Mouse (Mus musculus) ovary, postnatal 14 days (tissue): Measurements from ENCODE around the gene Cer1.

Experiments used
- DNase-seq: peaks from one replicate; pipeline ENCODE4 v3.0.0; 2022; ENCODE audit warnings: low spot score

The Cer1 gene

DNA sequence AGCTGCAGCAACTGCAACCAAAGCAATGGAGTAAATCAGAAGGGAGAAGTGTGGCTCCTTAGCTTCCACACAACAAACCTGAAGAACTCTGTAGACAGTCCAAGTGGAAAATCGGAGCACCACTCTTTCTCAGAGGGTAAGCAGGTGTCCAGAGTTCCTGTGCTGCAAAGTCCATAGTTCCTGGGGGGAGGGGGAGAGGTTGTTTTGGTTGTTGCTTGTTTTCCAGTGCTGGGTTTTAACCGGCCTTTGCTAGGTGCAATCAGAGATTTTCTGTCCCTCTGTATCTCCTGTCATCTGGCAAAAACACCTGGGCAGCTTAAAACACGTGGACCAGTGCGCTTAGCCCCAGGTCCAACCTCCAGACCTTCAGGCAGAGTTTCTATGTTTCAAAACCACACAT, 10.2 kb downstream of the Cer1 start:
- no peak for DNase-seq

DNA sequence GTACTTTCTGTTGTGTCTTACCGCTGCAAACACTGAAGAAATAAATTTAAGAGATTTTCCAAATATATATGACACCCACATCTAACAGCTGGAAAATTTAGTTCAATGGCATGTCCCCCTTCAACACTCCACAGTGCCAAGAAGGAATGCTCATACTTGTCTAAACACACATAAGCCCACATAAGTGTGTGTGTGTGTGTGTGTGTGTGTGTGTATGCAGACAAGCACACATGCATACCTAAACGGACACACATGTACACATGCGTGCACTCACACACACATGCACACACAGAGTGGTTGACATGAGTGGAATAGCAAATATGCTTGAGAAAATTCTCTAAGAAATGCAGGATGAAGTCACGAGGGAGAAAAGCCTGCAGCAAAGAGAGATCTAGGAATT, 12.4 kb downstream of the Cer1 start:
- DNase-seq = no peak

DNA sequence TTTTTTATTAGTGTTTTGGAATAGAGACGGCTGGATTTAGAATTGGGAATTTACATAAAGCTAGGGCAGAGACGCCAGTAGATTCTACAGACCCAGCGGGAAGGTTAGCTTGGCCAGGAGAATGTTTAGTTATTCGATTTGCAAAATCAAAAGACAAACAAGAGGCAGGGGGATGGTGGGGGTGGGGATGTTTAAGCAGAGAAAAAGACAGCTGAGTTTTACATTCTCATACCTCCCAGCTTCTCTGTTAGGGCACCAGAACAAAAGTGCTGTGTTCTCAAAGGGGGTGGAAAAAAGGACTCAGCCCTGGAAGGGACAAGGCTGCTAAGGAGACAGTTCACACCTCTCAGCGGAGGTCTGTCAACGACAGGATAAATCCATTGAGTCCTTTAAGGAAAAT, 12.8 kb downstream of the Cer1 start:
- DNase-seq = no peak

DNA sequence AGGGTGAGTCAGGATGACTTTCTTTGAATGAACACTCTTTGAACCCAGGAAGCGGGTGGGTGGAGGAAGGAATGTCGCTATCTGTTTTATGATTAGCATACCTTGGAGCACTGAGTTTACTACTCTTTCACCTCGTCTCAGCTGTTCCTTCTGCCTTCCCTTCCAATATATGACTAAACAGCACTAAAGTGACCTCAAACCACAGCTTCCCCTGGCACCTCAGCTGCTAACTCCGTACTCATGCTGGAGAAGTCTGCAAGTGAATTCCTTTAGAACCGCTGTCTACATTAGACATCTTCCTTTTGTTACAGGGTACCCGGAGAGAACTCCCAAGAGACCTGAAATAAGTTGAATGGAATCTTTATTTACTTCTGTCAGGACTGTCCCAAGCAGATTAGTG, 14.0 kb downstream of the Cer1 start:
- no peak for DNase-seq

DNA sequence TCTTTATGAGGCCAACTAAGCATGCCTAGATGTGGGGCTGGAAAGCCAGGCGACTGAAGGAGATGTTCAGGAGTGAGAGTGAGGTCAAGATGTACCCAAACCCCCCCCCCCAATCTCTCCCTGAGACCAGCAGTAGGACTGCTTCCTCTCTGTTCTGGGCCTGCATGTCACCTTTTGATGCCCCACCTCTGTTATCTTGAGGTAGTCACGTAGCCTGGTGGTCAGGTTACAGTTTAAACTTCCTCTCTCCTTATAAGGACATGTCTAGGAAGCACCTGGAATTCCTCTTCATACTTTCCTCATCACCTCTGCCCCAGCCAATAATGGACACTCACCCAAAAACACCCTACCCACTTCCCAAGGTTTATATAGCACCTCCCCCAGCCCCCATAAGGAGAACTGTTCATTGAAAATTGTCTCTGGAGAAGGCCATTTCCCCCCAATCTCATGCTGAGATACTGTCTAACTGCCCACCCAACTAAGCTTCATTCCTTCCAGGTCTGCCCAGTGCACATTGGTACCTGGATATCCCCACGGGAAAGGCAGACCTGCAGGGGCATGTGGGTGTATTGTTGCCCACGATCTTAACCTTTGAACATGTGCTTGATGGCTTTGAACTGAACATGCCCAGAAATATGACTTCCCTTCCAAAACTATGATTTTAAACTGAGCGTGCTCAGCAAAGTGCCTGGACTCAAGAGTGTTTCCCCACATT, 17.1 kb downstream of the Cer1 start:
- DNase-seq = no peak

DNA sequence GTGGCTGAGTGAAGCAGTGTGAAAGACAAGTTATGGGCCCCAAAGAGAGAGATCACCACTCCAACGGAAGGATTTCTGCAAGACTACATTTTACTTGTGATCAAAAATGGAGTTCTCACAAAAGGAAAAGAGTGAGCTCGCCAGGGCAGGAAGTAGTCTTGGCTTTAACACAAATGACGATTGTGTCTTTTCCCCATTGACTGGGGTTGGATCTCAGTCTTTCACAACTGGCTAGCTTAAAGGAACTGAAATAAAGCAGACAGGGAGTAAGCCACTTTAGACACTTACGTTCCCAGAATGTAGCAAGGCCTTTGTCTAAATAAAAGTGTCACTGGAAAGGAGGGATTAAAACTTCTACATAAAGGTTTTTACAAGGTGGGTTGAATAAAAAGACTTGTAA, 17.8 kb downstream of the Cer1 start:
- DNase-seq = no peak

DNA sequence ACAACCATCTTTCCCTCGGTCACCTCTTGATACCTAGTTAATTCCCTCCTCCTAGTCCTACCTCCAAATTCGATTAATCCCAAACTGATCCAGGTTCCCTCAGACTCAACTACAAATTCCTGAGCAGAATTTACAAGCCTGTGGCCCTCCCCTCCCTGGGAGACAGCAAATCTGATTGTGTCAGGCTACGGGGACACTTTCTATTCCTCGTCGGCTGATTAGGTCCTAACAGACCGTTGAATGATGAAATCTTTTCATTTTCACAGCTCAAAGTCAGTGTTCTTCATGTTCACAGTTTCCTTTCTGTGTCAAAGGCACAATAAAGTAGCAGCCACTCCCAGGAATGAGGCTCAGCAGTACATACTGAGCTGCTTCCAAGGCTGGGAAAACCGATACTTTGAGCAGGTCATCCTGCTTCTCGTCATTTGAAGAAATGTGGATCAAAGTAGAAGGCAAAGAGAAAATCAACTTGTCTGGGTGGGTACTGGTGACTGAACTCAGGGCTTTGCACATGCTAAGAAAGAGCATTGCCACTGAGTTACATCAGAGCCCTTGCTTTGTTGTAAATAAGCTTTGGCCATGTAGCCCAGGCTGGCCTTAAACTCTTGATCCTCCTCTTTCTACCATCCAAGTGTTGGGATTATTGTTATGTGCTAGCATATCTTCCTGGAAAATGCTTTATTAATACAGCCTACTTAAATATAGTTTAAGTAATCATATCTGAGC, 19.8 kb downstream of the Cer1 start:
- no peak for DNase-seq

DNA sequence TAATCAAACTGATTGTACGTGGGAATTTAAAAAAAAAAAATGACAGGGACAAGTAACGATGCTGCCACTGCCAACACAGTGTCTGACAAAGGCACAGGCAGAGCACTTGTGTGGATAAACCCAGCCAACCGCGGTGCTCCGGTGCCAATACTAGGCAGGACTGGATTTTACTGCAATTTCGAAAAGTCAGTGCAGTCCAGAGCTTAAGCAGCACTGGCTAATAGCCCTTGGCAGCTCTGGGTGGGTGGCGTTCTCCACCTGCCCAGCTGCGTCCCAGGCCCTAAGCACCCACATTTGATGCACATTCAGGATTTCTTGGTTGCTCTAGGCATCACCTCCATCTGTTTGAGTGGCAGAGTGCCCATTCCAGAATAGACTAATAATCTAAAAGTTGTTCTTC, 21.6 kb downstream of the Cer1 start:
- no peak for DNase-seq

DNA sequence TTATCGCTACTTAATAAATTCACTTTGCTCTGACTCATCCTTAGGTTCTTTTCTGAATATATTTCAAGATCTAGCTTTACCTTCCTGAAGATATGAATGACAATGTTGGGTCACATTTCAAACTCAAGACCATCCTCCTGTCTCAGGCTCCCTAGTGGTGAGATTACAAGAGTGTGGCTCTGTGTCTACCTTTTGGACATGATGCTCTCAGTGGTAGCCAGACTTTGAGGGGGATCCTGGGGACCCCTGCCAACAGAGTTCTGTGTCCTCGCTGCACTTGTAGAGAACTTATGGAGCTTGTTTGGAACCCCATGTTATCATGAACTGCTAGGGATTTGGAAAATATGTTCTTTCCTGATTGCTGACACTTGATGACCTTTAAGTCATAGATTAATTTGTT, 23.5 kb downstream of the Cer1 start:
- no peak for DNase-seq

DNA sequence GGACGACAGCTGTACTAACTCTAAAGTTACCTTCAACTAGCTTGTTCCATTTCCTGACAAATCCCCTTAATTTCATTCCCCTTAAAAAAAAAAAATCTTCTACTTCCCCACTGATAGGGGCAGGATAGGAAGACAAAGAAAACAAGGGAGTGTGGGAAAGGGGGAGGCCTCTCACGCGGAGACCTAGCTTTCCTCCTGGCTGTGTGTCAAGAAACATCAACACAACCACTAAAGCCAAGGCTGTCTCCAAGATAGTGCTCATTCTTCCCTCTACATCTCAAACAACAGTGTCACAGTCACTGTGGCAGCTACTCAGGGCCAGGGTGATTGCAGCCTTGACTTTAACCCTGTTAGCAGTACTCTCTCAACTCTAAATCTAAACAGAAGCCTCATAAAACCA, 24.4 kb downstream of the Cer1 start:
- no peak for DNase-seq

DNA sequence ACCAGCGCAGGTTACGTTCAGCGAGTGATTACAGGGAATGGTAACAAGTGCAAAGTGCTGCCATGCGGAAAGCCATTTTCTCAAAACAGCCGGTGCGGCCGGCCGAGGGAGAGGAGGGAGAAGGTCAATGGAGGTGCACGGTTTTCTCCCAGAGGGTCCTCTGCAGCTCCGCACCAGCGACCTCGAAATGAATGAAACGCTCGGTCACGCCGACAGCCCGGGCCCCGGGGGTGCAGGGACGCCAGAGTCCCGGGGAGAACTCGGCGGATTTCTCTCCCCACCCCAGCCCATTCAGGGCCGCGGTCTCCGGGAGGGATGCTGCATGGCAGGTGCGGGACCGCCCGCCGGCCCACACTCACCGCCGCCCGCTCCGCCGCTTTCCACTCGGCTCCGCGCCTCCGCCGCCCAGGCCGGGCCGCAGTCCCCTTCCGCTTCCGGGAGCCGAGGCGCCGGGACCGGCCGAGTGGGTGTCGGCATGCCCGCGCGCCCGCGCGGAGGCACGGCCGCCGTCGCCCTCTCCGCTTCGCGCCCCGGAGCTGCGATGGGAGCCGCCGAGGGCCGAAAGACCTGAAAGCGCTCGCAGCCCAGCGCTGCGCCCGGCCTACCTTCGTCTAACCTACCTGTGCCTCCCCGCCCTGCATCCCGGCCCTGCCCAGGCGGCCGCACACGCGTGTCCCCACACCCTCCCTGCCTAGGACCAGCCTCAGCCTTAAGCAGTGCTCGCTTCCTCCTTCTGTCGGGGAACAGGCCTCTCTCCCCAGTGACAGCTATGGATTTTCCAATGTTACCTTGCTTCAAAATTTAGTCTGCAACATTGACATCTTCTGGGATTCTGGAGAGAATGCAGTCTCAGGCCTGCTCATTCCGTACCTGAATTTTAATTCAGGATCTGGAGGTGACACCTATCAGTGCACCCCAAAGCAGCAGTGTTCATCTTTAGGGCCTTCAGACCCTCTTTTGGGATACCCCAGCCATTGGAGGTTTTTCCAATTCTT, 25.5 kb downstream of the Cer1 start, which contains the start of gene Zdhhc21:
Gene Zdhhc21, minus strand, starts transcription at position 828 of the 995 bp plus-strand sequence.
- peak; percentile 82 for DNase-seq

DNA sequence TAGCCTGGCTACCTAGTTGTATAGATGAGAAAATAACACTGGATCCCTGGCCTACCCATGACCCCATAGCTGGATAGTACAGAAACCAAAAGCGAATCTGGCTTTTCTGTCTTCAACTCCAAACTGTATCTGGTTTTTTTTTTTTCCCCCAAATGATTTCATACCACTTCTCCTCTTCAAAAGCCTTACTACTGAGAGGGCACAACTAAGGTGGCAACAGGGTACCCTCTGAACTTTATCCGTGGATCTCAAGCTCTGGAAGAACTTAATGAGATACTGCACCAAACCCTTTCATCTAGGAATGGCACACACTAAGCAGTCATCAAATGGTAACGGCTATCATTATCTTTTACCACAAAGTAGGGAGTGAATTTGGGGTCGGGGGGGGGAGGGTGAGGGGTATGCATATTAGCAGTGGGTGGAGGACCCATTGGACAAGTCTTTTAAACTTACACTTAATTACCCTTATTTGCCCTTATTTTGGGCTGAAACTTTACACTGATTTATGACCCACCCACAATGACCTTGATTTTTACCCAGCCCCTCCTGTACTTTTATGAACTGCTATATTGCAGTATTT, 26.4 kb downstream of the Cer1 start:
- no peak for DNase-seq

DNA sequence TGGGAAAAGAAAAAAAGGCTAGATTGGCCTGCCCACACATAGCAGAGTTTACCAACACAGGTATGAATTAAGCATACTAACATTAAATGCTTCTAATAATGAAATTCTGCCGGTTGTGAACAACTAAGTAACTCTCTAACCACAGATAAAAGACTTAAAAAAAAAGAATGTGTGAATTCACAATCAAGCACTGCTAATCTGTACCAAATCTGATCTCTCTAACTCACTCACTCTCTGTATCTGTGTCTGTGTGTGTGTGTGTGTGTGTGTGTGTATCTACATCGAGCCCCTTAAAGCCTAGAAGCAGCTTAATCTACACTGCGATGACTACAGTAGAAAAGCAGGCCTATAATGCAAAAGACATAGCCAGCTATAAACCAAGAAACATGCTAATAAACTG, 28.0 kb downstream of the Cer1 start:
- DNase-seq = no peak

DNA sequence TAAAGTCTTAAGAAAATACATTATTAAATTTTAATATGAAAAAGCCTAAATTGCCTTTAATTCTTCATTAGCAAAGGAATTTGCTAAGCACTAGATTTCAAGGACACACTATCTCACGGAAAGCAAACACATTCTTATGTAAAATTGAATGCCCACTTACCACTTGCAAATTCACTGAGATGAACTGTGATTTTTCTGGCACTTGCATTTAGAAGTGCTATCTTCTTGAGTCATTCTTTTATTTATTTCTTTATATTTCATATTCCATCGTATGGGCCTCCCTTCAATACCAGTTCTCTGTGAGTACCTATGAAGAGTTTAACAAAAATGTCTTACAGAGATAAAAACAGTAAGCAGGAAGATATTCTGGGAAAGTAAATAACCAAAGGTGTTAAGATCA, 31.1 kb downstream of the Cer1 start:
- DNase-seq = no peak

DNA sequence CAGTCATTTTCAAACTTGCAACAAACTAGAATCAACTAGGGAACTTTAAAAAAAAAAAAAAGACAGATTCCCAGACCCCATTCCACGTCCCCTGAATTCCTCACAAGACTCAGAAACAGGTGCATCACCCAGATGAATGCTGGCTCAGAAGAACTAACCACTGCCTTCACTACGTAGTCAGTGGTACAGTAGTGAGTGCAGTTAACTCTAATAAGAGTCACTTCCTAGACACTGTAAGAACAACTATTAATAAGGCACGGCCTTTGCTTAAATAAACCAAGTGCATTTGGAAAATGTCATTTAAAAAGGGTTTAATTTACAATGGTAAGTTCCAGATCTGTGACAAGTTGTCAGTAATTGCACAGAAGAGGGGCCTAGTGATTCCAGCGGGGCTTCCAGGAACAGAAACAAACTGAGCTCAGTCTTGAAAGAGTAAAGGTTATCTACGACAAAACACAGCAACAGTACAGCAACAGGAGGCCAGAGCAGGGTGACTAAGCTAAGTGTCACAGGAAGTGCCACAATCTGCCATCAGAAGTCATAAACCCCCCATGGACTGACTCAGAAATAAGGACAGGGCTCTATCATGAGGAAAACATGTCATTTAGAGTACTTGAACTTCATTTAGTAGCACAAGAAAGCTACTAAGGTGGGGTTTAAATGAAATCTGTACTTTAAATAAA, 36.3 kb downstream of the Cer1 start:
- no peak for DNase-seq

DNA sequence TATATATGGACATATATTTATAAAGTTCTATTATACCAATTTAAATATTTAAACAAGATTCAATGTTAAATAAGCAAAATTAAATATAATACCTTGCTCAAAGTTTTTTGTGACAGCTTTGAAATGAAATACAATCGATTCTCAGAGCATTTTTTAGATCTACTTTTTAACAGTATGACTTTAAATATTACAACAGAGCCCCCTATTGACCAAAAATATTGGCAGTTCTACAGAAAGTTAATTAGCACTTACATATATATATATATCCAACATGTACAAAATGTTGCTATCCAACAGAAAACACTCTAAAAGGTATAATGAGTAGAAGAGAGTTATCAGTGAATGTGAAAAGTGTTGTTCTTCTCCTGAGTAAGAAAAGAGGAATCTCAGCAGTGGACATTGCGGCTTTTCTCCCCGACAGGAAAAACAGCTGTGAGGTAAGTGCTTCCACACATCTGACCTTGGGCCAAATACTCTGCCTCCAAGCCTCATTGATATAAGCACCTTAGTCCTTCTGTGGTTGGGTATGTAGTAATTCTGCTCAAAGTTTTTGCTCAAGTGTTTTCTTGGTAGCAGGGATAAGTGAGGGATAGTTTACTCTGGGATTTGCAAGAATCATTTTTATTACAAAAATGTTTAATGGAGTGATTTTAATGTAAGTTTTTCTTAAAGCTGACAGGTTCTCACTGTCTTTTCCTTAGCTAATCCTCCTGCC, 47.3 kb downstream of the Cer1 start:
- DNase-seq = no peak
